Mouse (Mus musculus) stomach, adult 2 months (tissue): ENCODE data around the gene Tln1. TPM values are rescaled to one million over a fixed set of nuclear protein-coding genes. Genes with fewer than 3 reads are reported as not detected.

Source experiments
- polyA plus RNA-seq: library from polyadenylated mRNA; depleted of rRNA; stranded (reverse); fragments of >200 nt; gene quantifications from 2 replicates; pipeline ENCODE4 v1.2.3, GENCODE M21; 2012; rRNA removed

The Tln1 gene
- 39.2 and 40.8 TPM in 2 replicates for polyA plus RNA-seq

GRCm38 (mm10) chr4:43561997-43562768 lies at the start of gene Tln1, which contains the start of gene Creb3:
TSS of gene Tln1 (minus strand) at chr4:43562691.
TSS of gene Creb3 (plus strand) at chr4:43562332.

GRCm38 (mm10) chr4:43584444-43585416 lies 22.2 kb upstream of the Tln1 start, which contains the start of gene Msmp:
TSS of gene Msmp (minus strand) at chr4:43584494.

GRCm38 (mm10) chr4:43578376-43579204 lies 16.1 kb upstream of the Tln1 start, which contains the start of the genes Rgp1 and Gba2:
TSS of gene Rgp1 (plus strand) at chr4:43578715.
TSS of gene Gba2 (minus strand) at chr4:43578873.

GRCm38 (mm10) chr4:43506536-43507185 lies 55.8 kb downstream of the Tln1 start, which contains the start of gene Car9:
TSS of gene Car9 (plus strand) at chr4:43506966.

GRCm38 (mm10) chr4:43499407-43500333 lies 62.8 kb downstream of the Tln1 start, which contains the start of gene Arhgef39:
TSS of gene Arhgef39 (minus strand) at chr4:43499695.

GRCm38 (mm10) chr4:43492821-43493185 lies 69.7 kb downstream of the Tln1 start, which contains the start of gene Ccdc107:
TSS of gene Ccdc107 (plus strand) at chr4:43492900.

GRCm38 (mm10) chr4:43483535-43484091 lies 78.9 kb downstream of the Tln1 start, which contains the start of gene Sit1:
TSS of gene Sit1 (minus strand) at chr4:43483734.

Other genes with a start within 250 kb of the Tln1 start
- gene Rusc2, start 180.7 kb downstream of the Tln1 start, polyA plus RNA-seq, result 15.3 and 18.5 TPM in 2 replicates
- gene Fam166b, start 133.6 kb downstream of the Tln1 start, polyA plus RNA-seq, result 0.10 and 0.21 TPM in 2 replicates
- gene Tesk1, start 120.8 kb downstream of the Tln1 start, polyA plus RNA-seq, result 44.6 and 55.4 TPM in 2 replicates
- 0.48 and 1.2 TPM in 2 replicates for gene Cd72, start 108.1 kb downstream of the Tln1 start, polyA plus RNA-seq
- gene Sit1, start 79.0 kb downstream of the Tln1 start, polyA plus RNA-seq, result not detected in 2 replicates
- 230 and 568 TPM in 2 replicates for gene Ccdc107, start 69.8 kb downstream of the Tln1 start, polyA plus RNA-seq
- 17.0 and 20.2 TPM in 2 replicates for gene Arhgef39, start 63.0 kb downstream of the Tln1 start, polyA plus RNA-seq
- 129 and 141 TPM in 2 replicates for gene Car9, start 55.7 kb downstream of the Tln1 start, polyA plus RNA-seq
- gene Tpm2, start 38.9 kb downstream of the Tln1 start, polyA plus RNA-seq, result 135 and 141 TPM in 2 replicates
- 81.6 and 105 TPM in 2 replicates for gene Creb3, start 359 bp downstream of the Tln1 start, polyA plus RNA-seq
- 22.1 and 23.2 TPM in 2 replicates for gene Rgp1, start 16.0 kb upstream of the Tln1 start, polyA plus RNA-seq
- gene Gba2, start 16.2 kb upstream of the Tln1 start, polyA plus RNA-seq, result 8.4 and 9.4 TPM in 2 replicates
- gene Msmp, start 21.8 kb upstream of the Tln1 start, polyA plus RNA-seq, result not detected in 2 replicates
- gene Npr2, start 69.2 kb upstream of the Tln1 start, polyA plus RNA-seq, result 7.3 and 12.5 TPM in 2 replicates
- 0.19 and 0.75 TPM in 2 replicates for gene Spag8, start 90.9 kb upstream of the Tln1 start, polyA plus RNA-seq
- 43.0 and 58.4 TPM in 2 replicates for gene Hint2, start 93.8 kb upstream of the Tln1 start, polyA plus RNA-seq
- 5.1 and 5.4 TPM in 2 replicates for gene Tmem8b, start 106.3 kb upstream of the Tln1 start, polyA plus RNA-seq
- gene Fam221b, start 106.5 kb upstream of the Tln1 start, polyA plus RNA-seq, result 0.08 TPM in 1 of 2 replicates, not detected in the other
- not detected in 2 replicates for gene Olfr70, start 138.1 kb upstream of the Tln1 start, polyA plus RNA-seq
- not detected in 2 replicates for gene Olfr71, start 147.6 kb upstream of the Tln1 start, polyA plus RNA-seq
- 6.2 and 9.7 TPM in 2 replicates for gene Hrct1, start 164.5 kb upstream of the Tln1 start, polyA plus RNA-seq
- 0.37 and 0.73 TPM in 2 replicates for gene Spaar, start 167.3 kb upstream of the Tln1 start, polyA plus RNA-seq
- not detected in 2 replicates for gene Olfr159, start 208.3 kb upstream of the Tln1 start, polyA plus RNA-seq